Mouse (Mus musculus) heart, embryonic 12.5 days (tissue): ENCODE data around the gene Itgad. TPM values are rescaled to one million over a fixed set of nuclear protein-coding genes. Genes with fewer than 3 reads are reported as not detected.

Source experiments
- ATAC-seq: fragments of 200-750 bp; cut with Nextera tagmentation; 2 replicates; pipeline ENCODE4 v1.8.0; 2017; ENCODE audit warnings: moderate TSS enrichment, moderate library complexity; ENCODE audit not compliant: insufficient number of reproducible peaks, low FRiP score
- H3K27ac ChIP-seq: fragments of 300-500 bp; sonication (generic); 2 replicates; pipeline ENCODE4 v1.5.1; 2016; ENCODE audit warnings: mild to moderate bottlenecking, moderate library complexity; ENCODE audit not compliant: poor library complexity, severe bottlenecking
- H3K27me3 ChIP-seq: fragments of 300-500 bp; sonication (generic); replicated peaks from 2 replicates; pipeline ENCODE4 v1.6.1; 2016; ENCODE audit warnings: mild to moderate bottlenecking, moderate library complexity
- H3K36me3 ChIP-seq: fragments of 300-500 bp; sonication (generic); 2 replicates; pipeline ENCODE4 v1.6.1; 2016; ENCODE audit warnings: mild to moderate bottlenecking, moderate library complexity
- H3K4me1 ChIP-seq: fragments of 300-500 bp; sonication (generic); replicated peaks from 2 replicates; pipeline ENCODE4 v1.6.1; 2016; ENCODE audit warnings: mild to moderate bottlenecking
- H3K4me2 ChIP-seq: fragments of 300-500 bp; sonication (generic); 2 replicates; pipeline ENCODE4 v1.6.1; 2016; ENCODE audit warnings: mild to moderate bottlenecking, moderate library complexity
- H3K4me3 ChIP-seq: fragments of 300-500 bp; sonication (generic); 2 replicates; pipeline ENCODE4 v1.5.1; 2016; ENCODE audit warnings: mild to moderate bottlenecking
- H3K9ac ChIP-seq: fragments of 300-500 bp; sonication (generic); 2 replicates; pipeline ENCODE4 v1.6.1; 2016; ENCODE audit warnings: mild to moderate bottlenecking, moderate library complexity
- H3K9me3 ChIP-seq: fragments of 300-500 bp; sonication (generic); replicated peaks from 2 replicates; pipeline ENCODE4 v1.6.1; 2016; ENCODE audit warnings: mild to moderate bottlenecking, moderate library complexity
- WGBS: fragments of 180-500 bp; shearing (Covaris S2); methylation state at CpG from one replicate; pipeline ENCODE4 v1.1.7; 2016; 5-methylcytosine and 5-hydroxymethylcytosine counted together
- polyA plus RNA-seq: library from polyadenylated mRNA; unstranded; fragments of >200 nt; fragmentation: Nextera tagmentation; extraction: Ambion mirVana; gene quantifications from 2 replicates; pipeline ENCODE4 v1.2.1, GENCODE M21; 2016

Gene Itgad
- polyA plus RNA-seq, 1 experiment from 2014 or later, result not detected

GRCm38 (mm10) chr7:128256783-128257334, 102.7 kb downstream of the Itgad start:
- ATAC-seq, result no peak; the same call in 1 of the 2 replicates
- Histone ChIP-seq H3K9ac (no peak overlapping the region), H3K4me2 (peak overlapping the region; percentile 28; the same call in 1 of the 2 replicates)

GRCm38 (mm10) chr7:128265411-128265810, 111.2 kb downstream of the Itgad start, which contains the start of gene Slc5a2:
Gene Slc5a2, plus strand, starts transcription at chr7:128265657.
- Histone ChIP-seq H3K9ac (no peak within 1 kb of the TSS), H3K27me3 (0 out of 2 replicates have a peak, but pooled peaks cover 3% of the 10 kb centered on the region), H3K4me2 (no peak within 1 kb of the TSS), H3K9me3 (no peaks in the 10 kb centered on the region), H3K4me1 (peaks cover 4% of the 10 kb centered on the region), H3K4me3 (no peak within 1 kb of the TSS), H3K27ac (no peak within 1 kb of the TSS), H3K36me3 (no peaks in the 10 kb centered on the region)
- ATAC-seq, result no peak
- 79% methylated on average over 6 of the region's 6 CpGs for WGBS

More at GRCm38 (mm10) chr7:128256783-128257334, 102.7 kb downstream of the Itgad start:
- H3K4me3 ChIP-seq, result no peak overlapping the region
- H3K27me3 ChIP-seq, result no peaks in the 10 kb centered on the region
- 28% methylated on average over 5 of the region's 5 CpGs for WGBS
- no peaks in the 10 kb centered on the region for H3K9me3 ChIP-seq
- peaks cover 34% of the 10 kb centered on the region for H3K4me1 ChIP-seq
- H3K27ac ChIP-seq, result peak overlapping the region; percentile 17; the same call in 1 of the 2 replicates
- peaks cover 25% of the 10 kb centered on the region for H3K36me3 ChIP-seq

- no peak for ATAC-seq
Observed at GRCm38 (mm10) chr7:128266056-128266455, 111.9 kb downstream of the Itgad start.

GRCm38 (mm10) chr7:128267391-128267790, 113.2 kb downstream of the Itgad start:
- Histone ChIP-seq H3K9me3 (no peaks in the 10 kb centered on the region), H3K4me1 (peaks cover 9% of the 10 kb centered on the region), H3K27me3 (0 out of 2 replicates have a peak, but pooled peaks cover 3% of the 10 kb centered on the region), H3K4me2 (no peak overlapping the region), H3K9ac (no peak overlapping the region), H3K36me3 (peaks cover 16% of the 10 kb centered on the region), H3K27ac (no peak overlapping the region), H3K4me3 (no peak overlapping the region)
- no peak for ATAC-seq
- 60% methylated on average over 13 of the region's 13 CpGs for WGBS

More at GRCm38 (mm10) chr7:128266056-128266455, 111.9 kb downstream of the Itgad start:
- Histone ChIP-seq H3K4me3 (no peak overlapping the region), H3K27ac (no peak overlapping the region), H3K4me1 (peaks cover 9% of the 10 kb centered on the region), H3K27me3 (0 out of 2 replicates have a peak, but pooled peaks cover 3% of the 10 kb centered on the region), H3K36me3 (peaks cover 3% of the 10 kb centered on the region; the same call in 1 of the 2 replicates), H3K9ac (no peak overlapping the region), H3K4me2 (no peak overlapping the region), H3K9me3 (no peaks in the 10 kb centered on the region)
- 71% methylated on average over 5 of the region's 5 CpGs for WGBS

- no peak for ATAC-seq
- 0 out of 2 replicates have a peak, but pooled peaks cover 3% of the 10 kb centered on the region for H3K27me3 ChIP-seq
- H3K36me3 ChIP-seq, result peaks cover 19% of the 10 kb centered on the region
- no peak overlapping the region for H3K4me2 ChIP-seq
- H3K4me1 ChIP-seq, result peaks cover 9% of the 10 kb centered on the region
- no peaks in the 10 kb centered on the region for H3K9me3 ChIP-seq
- H3K9ac ChIP-seq, result no peak overlapping the region
- 85% methylated on average over 7 of the region's 7 CpGs for WGBS
- no peak overlapping the region for H3K27ac ChIP-seq
- no peak overlapping the region for H3K4me3 ChIP-seq
Observed at GRCm38 (mm10) chr7:128267813-128268212, 113.6 kb downstream of the Itgad start.

- Histone ChIP-seq H3K4me2 (peak overlapping the region; percentile 27), H3K4me1 (peaks cover 9% of the 10 kb centered on the region), H3K9ac (no peak overlapping the region), H3K9me3 (no peaks in the 10 kb centered on the region), H3K36me3 (peaks cover 45% of the 10 kb centered on the region), H3K27me3 (0 out of 2 replicates have a peak, but pooled peaks cover 3% of the 10 kb centered on the region), H3K27ac (no peak overlapping the region), H3K4me3 (no peak overlapping the region)
- ATAC-seq, result peak; percentile 86
- WGBS, result 26% methylated on average over 13 of the region's 13 CpGs
Observed at GRCm38 (mm10) chr7:128270431-128270850, 116.3 kb downstream of the Itgad start.

- H3K27me3 ChIP-seq, result no peaks in the 10 kb centered on the region
- 91% methylated on average over 9 of the region's 9 CpGs for WGBS
- no peak overlapping the region for H3K4me2 ChIP-seq
- peaks cover 9% of the 10 kb centered on the region for H3K4me1 ChIP-seq
- H3K27ac ChIP-seq, result no peak overlapping the region
- H3K4me3 ChIP-seq, result no peak overlapping the region
- H3K9ac ChIP-seq, result no peak overlapping the region
- no peak for ATAC-seq
- peaks cover 55% of the 10 kb centered on the region for H3K36me3 ChIP-seq
- H3K9me3 ChIP-seq, result no peaks in the 10 kb centered on the region
Observed at GRCm38 (mm10) chr7:128271496-128271895, 117.3 kb downstream of the Itgad start.

Other genes with a start within 250 kb of the Itgad start
- 27.5 and 29.0 TPM in 2 replicates for gene Kat8, start 241.9 kb upstream of the Itgad start, polyA plus RNA-seq
- 0.59 and 0.96 TPM in 2 replicates for gene Prss8, start 224.3 kb upstream of the Itgad start, polyA plus RNA-seq
- 8.3 and 10.0 TPM in 2 replicates for gene Prss36, start 207.7 kb upstream of the Itgad start, polyA plus RNA-seq
- gene Fus, start 186.9 kb upstream of the Itgad start, polyA plus RNA-seq, result 331 and 335 TPM in 2 replicates
- 28.3 and 31.1 TPM in 2 replicates for gene Pycard, start 160.5 kb upstream of the Itgad start, polyA plus RNA-seq
- 0.86 and 1.2 TPM in 2 replicates for gene Trim72, start 150.4 kb upstream of the Itgad start, polyA plus RNA-seq
- gene Itgam, start 91.7 kb upstream of the Itgad start, polyA plus RNA-seq, result 0.39 and 0.55 TPM in 2 replicates
- gene Gm49368, start 91.7 kb upstream of the Itgad start, polyA plus RNA-seq, result not detected in 2 replicates
- gene Itgax, start 24.8 kb upstream of the Itgad start, polyA plus RNA-seq, result 0.04 and 0.19 TPM in 2 replicates
- gene Cox6a2, start 52.0 kb downstream of the Itgad start, polyA plus RNA-seq, result 632 and 633 TPM in 2 replicates
- gene Armc5, start 83.0 kb downstream of the Itgad start, polyA plus RNA-seq, result 15.3 and 15.7 TPM in 2 replicates
- 7.1 and 7.5 TPM in 2 replicates for gene 9130023H24Rik, start 83.7 kb downstream of the Itgad start, polyA plus RNA-seq
- gene Tgfb1i1, start 92.4 kb downstream of the Itgad start, polyA plus RNA-seq, result 198 and 202 TPM in 2 replicates
- gene Slc5a2, start 111.3 kb downstream of the Itgad start, polyA plus RNA-seq, result 0.11 and 0.23 TPM in 2 replicates
- gene BC017158, start 143.8 kb downstream of the Itgad start, polyA plus RNA-seq, result 20.0 and 22.5 TPM in 2 replicates